Mouse (Mus musculus) natural killer cell, adult 2 months (primary cell): Measurements from ENCODE around the gene 1700003F12Rik.

Source experiments
- DNase-seq, 2 experiments: peaks; one replicate each; pipeline ENCODE4 v3.0.0; 2022; ENCODE audit warnings: low spot score in 2 of 2

The 1700003F12Rik gene

DNA sequence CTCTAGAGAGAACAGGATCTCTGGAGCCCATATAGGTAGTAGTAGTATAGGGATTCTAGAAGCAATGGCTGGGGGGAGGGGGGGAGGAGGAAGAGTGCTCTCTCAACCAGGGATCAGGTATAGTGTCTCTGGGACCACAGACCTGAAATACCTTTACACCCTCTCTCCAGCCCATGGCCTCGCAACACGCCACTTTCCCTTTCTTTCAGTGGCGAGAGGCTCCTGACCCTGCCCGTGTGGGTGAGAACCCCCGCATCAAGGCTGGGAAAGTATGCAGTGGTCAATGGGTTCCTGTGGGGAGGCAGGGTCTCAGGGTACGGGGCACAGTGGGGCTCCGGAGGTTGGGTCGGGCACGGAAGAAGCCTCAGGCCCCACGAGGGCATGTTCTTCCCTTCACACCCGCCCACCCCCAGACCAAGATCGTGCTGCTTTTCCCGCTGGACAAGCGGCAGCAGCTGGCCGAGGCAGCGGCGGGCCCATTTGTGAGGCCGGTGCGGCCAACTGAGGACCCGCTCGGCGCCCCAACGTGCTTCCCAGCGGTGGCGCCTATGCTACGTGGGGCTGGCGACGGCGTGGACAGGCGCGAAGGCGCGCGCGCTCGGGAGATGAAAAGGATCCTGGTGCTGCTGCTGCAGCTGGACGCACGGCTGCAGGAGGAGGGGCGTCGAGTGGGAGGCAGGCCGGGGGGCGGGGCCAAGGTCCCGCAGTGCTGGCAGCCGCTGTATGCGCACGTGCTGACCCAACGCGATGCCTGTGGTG lies 2.4 kb downstream of the 1700003F12Rik start:
- DNase-seq: no peak

DNA sequence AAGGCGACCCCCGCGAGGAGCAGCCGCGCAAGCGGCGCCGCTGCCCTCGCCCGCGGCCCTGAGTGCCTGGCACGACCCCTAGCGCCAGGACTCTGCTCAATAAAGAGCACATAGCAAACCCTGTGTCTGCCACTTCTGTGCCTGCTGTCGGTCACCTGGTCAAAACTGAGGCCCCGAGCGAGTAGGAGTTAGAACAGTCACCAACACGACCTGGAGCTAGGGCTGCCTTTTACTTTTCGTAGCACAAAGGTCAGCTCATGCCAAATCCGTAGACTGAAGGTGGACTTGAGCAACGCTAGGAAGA lies 3.0 kb downstream of the 1700003F12Rik start:
- no peak for DNase-seq

DNA sequence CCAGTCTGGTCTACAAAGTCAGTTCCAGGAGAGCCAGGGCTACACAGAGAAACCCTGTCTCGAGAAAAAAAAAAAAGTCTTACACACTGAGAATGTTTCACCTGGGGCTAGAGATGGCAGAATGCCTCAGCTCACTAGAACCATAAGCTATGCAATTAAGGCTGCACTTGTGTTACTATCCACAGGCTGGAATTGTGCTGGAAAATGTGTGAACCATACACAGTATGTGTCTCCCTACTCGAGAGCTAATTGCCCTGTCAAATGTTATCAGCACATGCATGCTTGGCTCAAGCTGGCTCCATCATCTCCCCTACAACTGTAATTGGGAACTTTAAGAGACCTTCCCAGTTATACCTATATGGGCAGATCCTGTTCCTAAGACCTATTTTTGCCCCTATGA lies 4.1 kb downstream of the 1700003F12Rik start:
- no peak for DNase-seq

DNA sequence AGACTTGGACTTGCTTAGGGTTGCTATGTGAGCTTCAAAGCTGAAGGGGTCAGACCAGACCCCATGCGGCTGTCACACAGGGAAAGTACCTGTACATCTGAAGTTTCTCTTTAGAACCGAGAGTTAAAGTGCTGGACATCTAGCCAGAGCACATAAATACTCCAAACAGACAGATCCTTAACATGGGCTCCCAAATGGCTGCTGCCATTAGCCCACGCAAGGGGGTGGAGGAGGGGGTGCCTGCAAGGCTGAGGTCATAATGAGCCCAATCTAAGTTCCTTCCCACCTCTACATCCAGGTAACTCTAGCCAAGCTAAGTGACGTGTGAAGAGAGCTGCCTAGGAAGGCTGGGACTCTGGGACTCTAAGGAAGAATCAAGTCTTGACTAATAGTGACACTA lies 4.6 kb downstream of the 1700003F12Rik start, which contains the start of gene Actl10:
Actl10 (plus strand) TSS at position 301 of the 400 bp plus-strand sequence.
- no peak for DNase-seq

DNA sequence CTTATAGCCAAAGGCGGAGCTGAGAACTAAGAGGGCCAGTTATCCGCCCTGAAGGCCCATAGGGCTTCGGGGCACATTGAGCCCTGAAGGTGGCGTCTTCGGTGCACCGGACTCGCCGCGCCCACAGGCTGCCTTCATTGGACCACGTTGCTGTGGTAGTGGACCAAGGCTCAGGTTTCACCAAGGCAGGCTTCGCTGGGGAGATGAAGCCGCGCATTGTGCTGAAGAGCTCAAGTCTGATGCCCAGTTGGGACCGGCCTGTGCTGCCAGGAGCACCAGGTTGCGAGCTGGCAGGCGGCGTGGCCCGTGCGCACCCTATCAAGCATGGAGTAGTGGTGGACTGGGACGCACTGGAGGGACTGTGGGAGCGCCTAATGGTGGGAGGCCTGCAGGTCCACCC lies 5.0 kb downstream of the 1700003F12Rik start:
- no peak for DNase-seq

DNA sequence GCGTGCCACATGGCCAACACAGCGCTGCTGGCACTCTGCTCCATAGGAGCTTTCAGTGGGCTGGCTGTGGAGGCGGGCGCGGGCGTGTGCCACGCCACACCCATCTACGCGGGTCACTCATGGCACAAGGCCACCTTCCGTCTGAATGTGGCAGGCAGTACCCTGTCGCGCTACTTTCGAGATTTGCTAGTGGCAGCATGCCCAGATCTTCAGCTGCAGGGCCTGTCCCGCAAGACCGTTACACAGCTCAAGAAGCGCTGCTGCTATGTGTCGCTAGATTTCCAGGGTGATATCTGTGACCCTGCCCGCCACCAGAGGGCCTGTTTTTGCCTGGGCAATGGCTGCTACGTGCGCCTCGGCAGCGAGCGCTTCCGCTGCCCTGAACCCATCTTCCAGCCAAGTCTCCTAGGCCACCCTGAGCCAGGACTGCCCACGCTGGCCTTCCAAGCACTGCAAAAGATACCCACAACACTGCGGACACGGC lies 5.6 kb downstream of the 1700003F12Rik start:
- peak; percentile 54 to 64 for DNase-seq

DNA sequence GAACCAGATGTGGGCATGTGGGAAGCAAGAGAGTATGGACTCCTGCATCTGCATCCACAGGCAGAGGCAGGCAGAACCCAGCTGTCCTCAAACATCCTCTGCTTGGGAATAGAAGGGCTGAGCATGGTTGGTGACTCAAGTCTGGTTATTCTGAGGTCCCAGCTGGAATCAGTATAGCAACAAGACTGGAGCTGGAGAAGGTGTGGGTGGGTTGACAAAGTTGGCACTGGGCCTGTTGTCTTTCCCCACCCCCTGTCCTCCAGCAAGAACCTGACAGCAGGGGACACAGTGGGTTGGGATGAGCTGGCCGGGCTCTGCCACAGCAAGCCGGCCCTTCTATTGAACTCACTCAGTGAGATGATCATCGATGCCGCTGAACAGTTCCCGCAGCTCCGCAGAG lies 8.3 kb downstream of the 1700003F12Rik start:
- no peak for DNase-seq

DNA sequence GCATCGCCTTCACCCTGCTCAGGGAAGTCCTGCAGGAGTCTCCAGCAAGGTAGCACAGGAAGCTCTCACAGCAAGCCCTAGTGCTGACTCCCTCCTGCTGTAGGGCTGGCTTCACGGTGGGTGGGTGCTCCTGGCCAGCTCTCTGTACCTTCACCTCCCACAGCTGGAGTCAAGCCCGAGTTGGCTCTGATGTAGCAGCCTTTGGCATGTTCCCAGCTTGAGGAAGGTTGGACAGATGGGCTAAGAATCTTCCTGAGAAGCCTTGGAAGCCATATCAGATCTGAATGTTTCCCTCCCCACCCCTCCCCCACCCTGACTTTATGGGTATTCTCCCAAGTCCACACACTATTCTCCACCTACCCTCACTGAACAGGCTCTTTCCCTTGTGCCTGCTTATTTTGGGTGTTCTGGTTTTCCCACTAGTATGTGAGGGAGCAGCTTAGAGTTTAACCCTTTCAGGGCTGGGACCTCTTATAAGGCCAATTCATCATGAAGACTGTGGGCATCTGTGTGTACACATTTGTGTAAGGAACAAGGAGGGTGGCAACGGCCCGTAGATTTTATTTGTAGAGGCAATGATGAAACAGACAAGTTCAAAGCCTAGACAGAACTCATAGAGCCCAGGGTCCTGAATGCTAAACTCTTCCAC lies 10.4 kb downstream of the 1700003F12Rik start:
- DNase-seq: no peak

DNA sequence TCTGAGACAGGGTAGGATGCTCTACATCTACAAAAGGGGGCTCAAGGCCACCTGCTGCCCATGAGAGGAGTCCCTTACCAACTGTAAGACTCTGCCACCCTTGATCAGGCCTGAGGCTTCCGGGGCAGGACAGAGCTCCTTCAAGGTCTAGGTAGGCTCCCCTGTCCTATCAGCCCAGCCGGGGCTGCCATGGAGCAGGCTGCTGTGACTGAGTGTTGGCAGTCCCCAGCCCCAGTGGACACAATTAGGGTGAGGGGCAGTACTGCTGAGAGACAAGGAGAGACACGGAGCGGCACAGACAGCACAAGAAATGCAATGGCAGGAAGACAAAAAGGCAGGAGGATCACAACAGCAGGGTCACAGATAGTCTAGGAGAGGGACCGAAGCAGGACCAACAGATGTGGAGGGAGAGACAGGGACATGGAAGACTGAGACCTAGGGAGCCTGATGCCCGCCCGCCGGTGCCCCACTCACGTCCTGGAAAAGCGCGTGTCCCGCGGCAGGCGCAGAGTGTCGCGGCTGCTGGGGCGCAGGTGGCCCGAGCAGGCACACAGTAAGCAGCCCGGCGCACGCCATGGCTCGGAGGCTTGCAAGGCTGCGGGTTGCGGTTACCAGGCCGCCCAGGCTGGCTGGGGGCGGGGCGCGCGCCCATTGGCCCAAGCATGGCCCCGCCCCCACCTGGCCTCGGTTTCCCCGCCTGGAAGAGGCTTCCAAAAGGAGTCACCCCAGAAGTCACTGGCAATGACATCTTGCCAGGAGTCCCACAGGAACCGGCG lies 11.6 kb downstream of the 1700003F12Rik start, which contains the start of gene Necab3:
Necab3 (minus strand) TSS at position 627 of the 776 bp plus-strand sequence.
- peak in 1 of 2 experiments; percentile 35 for DNase-seq

DNA sequence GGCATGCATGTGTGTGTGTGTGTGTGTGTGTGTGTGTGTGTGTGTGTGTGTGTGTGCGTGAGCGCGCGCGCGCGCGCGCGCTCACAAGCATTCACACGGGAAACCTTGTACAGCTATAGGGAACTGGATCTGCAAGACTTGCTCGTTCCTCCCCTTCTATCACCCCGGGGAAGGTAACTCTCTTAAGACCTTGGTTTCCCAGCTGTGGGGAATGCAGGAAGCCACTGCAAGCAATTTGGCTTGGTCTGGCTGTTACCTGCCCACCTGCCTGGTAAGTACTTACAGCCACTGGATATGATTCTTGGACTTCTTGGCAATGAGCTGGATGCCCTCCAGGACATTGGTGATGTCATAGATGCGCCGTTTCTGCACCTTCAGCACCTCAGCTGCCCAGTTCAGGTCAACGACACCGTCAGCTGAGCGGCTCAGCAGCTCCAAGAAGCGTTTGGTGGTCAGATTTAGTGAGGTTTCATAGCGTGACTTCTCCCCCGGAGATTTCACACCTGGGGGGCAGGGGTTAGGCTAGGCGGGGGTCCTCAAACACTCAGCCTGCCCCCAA lies 16.8 kb downstream of the 1700003F12Rik start:
- DNase-seq: no peak

DNA sequence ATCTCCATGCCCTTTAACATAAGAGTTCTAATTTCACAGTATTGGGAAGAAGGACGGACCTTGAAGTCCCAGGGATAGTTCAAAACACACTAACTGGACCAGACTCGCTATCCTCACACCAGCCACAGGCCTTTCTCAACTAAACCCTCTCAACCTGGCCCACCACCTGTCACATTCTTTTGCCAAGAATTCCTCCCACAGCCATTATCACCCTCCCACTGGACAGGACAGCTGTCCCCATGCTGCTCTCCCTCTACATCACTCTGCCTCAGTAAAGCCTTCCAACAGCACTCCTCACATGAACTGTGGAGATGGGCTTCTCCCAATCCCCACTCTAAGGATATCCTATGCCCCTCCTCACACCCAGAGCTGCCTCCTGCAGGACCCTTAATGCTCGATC lies 18.7 kb downstream of the 1700003F12Rik start:
- DNase-seq: no peak

DNA sequence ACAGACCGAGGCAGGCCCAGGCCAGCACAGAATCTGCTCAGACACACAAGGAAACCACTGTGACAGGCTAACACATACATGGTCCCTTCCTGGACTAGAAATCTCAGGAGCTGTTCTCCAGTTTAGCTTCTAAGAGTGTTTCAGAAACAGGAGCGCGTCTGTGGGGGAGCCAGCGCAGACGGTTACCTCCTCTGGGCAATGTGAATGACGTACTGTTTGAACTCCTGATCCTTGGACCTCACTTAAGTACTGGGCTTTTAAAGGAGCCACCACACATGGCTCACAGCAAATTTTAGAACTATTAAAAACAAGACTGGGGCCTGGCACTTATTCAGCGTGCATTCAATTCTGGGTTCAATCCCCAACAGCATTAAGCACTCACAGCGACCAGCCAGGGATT lies 19.8 kb downstream of the 1700003F12Rik start:
- no peak for DNase-seq

DNA sequence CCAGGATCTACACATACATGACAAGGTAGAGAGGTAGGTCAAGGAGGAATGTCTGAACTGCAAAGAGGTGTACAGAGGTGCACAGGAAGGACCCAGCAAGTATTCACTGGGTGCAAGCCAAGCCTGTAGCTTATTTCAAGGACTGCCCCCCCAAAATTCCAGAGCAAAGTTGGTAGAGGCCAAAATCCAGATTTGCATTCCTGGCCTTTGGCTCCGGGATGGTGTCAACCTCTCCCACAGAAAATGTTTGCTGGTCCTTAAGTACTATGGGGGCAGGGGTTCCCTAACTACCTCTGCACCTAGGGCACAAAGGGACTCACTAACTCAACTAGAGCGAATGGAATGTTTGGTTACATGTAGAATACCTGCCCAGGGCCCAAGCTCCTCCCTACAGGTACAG lies 20.9 kb downstream of the 1700003F12Rik start:
- no peak for DNase-seq

DNA sequence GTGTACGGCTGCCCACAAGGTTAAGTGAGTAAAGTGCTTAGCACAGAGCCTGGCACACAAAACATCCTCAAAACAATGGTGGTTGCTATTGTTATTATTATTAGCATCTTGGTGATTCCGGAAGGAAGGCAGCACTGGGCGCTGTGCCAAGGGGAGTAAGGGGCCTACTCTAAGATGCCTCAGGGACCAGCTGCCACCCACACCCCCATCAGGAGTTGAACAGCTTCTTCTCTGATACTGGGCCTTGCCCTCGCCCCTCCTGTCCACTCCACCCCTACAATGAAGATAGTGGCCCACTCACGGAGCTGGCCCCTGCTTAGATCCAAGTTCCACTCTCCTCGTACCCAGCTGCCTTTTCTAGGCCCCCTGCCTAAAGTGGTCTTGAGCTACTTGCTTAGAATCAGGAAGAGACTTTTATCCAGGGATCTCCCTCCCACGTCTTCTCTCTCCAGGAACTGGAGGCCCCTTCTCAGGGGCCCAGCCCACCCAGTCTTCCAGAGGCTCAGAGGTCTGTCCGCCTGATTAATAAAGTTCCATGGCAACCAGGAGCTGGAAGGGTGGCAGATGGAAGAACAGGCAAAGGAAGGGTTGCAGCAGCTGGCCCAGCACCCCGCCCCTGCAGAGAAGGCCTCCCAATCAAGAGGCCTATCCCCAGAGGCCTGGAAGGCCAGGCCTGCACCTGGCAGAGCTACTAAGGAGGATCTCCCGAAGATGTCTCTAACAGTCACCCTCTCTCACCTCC lies 21.6 kb downstream of the 1700003F12Rik start:
- DNase-seq: no peak

DNA sequence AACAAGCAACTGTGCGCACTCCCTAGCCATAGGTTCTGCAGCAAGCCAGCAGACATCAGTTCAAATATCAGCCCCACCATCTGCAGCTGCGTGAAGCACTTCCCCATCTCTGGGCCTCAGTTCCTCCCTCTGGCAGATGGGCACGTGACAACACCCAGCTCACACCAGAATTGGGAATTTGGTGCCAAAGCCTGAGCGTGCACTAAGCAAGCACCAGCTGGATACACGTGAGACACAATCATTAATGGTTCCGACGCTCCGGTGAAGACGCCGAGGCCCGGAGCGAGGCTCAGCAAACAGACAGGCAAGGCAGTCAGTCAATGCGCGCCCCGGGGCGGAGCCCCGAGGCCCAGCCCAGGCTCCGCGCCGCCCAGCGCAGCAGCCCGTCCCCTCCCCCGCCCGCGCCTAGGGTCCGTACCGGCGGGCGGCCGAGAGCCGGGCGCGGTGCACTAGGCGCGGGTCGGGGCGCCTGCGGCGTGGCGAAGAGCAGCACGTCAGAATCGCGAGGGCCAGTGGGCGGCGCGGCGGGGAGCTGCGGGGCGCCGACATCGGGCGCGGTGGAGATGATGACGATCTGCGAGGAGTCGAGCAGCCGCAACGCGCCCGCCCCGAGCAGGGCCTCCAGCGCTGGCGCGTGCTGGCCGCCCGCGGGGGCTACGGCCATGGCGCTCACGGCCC lies 22.3 kb downstream of the 1700003F12Rik start:
- DNase-seq: peak in 1 of 2 experiments; percentile 48

DNA sequence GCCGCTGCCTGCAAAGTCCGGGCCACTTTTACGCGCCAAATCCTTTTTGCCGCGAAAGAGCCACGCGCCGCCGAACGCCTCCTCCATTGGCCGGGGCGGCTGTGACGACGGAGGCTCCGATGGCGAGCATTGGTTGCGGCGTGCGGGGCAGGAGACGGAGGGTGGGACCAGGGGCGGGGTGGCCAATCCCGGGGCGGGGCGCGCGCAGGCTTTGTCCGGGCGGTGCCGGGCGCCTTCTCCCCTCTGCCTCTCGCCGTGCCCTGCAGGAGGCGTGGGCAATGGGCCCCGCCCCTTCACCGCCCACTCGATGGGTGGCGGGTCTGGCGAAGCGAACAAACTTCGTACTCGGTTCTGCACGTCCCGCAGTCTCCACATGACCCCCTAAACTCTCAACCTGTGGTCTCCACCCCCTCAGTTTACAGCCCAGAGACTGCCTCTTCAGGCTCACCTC lies 23.0 kb downstream of the 1700003F12Rik start, which contains the start of gene E2f1:
E2f1 (minus strand) TSS at position 57 of the 451 bp plus-strand sequence.
- DNase-seq: peak; percentile 88 to 92

DNA sequence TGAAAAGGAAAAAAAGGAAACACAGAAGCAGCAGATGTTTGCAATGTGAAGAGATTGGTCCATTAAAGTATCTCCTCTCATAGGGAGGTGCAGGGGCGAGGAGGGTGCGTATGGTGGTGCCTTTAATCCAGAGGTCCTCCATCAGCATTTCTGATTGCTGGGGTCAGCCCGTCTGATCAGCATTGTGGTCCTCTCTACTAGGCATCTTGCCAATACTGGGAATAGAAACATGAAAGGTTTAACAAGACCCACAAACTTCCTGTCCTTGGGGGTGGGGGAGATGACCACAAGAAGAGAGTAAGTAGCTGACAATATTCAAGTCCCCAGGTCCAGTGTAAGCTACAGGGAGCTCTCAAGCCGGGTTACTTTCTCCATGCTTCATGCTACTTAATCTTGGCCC lies 23.8 kb downstream of the 1700003F12Rik start:
- DNase-seq: no peak

DNA sequence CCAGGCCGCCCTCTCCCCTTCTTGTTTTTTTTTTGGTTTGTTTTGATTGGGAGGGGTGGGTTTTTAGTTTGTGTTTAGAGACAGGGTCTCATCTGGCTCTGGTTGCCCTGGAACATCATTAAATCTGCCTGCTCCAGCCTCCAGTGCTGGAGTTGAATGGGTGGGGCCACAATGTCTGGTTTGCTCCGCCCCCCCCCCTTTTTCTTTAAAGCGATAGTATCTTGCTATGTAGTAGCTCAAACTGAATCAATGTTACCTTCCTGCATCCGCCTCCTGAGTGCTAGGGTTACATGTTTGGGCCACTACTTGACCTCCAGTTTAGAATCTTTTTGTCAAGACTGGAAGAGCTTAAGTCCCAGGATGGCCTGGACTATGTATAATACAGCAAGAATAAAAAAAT lies 24.4 kb downstream of the 1700003F12Rik start:
- no peak for DNase-seq

DNA sequence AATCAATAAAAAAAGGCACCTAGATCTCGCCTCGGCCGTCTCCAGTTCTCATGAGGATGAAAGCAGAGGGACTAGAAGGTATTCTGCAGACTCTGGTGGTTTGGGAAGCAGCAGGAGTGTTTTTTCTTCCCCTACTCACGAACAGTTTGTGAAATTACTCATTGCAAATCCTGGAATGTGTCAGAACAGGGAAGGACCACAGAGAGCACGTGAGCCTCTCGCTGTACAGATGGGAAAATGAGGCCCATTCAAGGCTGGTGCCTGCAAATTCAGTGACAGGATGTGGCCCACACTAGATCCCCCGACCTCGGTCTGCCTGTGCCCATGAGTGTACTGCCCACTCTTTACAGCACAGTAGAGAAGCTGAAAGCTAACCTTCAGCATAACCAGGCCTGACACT lies 25.1 kb downstream of the 1700003F12Rik start:
- DNase-seq: no peak

DNA sequence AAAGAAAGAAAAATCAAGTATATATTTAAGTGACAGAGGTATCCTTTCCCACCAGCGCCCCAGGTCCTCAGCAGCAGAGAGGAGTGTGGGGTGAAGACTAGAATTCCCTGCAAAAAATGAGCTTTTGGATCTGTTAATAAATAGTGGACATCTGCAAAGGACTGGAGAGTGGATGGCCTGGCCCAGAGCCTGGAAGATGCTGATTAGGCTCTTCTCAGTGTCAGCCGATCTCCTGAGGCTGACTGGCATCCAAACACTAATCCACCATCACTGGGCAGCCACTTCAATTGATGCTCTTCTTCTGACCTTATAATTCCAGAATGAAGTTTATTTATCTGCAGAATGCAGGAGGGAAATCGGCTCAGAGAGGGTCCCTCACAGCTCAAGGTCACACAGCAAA lies 26.1 kb downstream of the 1700003F12Rik start:
- DNase-seq: no peak

DNA sequence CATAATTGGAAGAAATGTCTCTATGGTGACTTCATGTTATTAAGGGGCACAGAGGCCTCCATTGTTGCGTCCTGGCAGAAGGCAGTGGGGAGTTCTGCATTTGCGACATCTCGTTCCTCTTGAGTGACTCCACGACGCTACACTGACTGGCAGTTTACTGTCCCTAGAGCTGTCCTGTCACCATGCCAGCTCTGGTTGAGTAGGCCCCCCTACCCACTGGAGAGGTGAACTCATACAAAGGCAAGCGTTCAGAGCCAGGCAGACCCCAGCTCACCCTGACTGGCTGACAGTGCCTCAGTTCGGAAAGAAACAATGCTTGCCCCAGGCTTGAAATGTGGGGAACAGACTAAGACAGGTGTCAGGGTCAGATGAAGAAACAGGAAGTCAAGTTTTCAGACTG lies 27.4 kb downstream of the 1700003F12Rik start:
- DNase-seq: peak in 1 of 2 experiments; percentile 37
